Mouse (Mus musculus): ENCODE results near the gene Klrb1f. TPM values are rescaled to one million over a fixed set of nuclear protein-coding genes. Genes with fewer than 3 reads are reported as not detected.
"Not testable (repeated sequence)": the region's sequence is repeated elsewhere in the genome, so short reads cannot be mapped to it uniquely, and the experiment has no call there.

Klrb1f gene
- polyA plus RNA-seq, 1 experiment from 2014 or later, result 0.21 TPM

- Histone ChIP-seq H3K36me3 (ENCODE audit: insufficient read depth, low read length) (no peaks in the 10 kb centered on the region), H3K4me1 (ENCODE audit: insufficient read depth, low read length) (no peaks in the 10 kb centered on the region), H3K4me3 (ENCODE audit: low read length) (no peak overlapping the region), H3K27ac (ENCODE audit: low read length) (no peak overlapping the region), H3K4me2 (replicated peaks; ENCODE audit: low read depth, low read length) (no peak overlapping the region), H3K9me3 (ENCODE audit: low read length) (no peaks in the 10 kb centered on the region), H3K9ac (replicated peaks; ENCODE audit: low read length) (no peak overlapping the region), H3K27me3 (ENCODE audit: insufficient read depth, low read length) (no peaks in the 10 kb centered on the region)
- ATAC-seq (ENCODE audit: low FRiP score, low TSS enrichment), result no peak
Measured at GRCm38 (mm10) chr6:129066530-129066929, 20.8 kb downstream of the Klrb1f start.

- Histone ChIP-seq H3K27me3 (ENCODE audit: insufficient read depth, low read length) (no peaks in the 10 kb centered on the region), H3K4me3 (ENCODE audit: low read length) (no peak overlapping the region), H3K4me2 (replicated peaks; ENCODE audit: low read depth, low read length) (no peak overlapping the region), H3K4me1 (ENCODE audit: insufficient read depth, low read length) (no peaks in the 10 kb centered on the region), H3K27ac (ENCODE audit: low read length) (no peak overlapping the region), H3K9me3 (ENCODE audit: low read length) (no peaks in the 10 kb centered on the region), H3K36me3 (ENCODE audit: insufficient read depth, low read length) (no peaks in the 10 kb centered on the region), H3K9ac (replicated peaks; ENCODE audit: low read length) (no peak overlapping the region)
- 50% methylated on average over 1 of the region's 1 CpGs for WGBS
- ATAC-seq (ENCODE audit: low FRiP score, low TSS enrichment), result 0 out of 2 replicates have a peak, but pooled peaks have one; percentile 51
Measured at GRCm38 (mm10) chr6:129066986-129067385, 21.3 kb downstream of the Klrb1f start.

- H3K4me2 ChIP-seq (replicated peaks; ENCODE audit: low read depth, low read length), result no peak overlapping the region
- H3K27me3 ChIP-seq (ENCODE audit: insufficient read depth, low read length), result no peaks in the 10 kb centered on the region
- H3K36me3 ChIP-seq (ENCODE audit: insufficient read depth, low read length), result no peaks in the 10 kb centered on the region
- WGBS, result 89% methylated on average over 6 of the region's 6 CpGs
- no peaks in the 10 kb centered on the region for H3K9me3 ChIP-seq (ENCODE audit: low read length)
- H3K9ac ChIP-seq (replicated peaks; ENCODE audit: low read length), result no peak overlapping the region
- no peak for ATAC-seq (ENCODE audit: low FRiP score, low TSS enrichment)
- no peak overlapping the region for H3K4me3 ChIP-seq (ENCODE audit: low read length)
- no peaks in the 10 kb centered on the region for H3K4me1 ChIP-seq (ENCODE audit: insufficient read depth, low read length)
- H3K27ac ChIP-seq (ENCODE audit: low read length), result no peak overlapping the region
Measured at GRCm38 (mm10) chr6:129085098-129085497, 39.4 kb downstream of the Klrb1f start.

- not testable (repeated sequence) for ATAC-seq (ENCODE audit: low FRiP score, low TSS enrichment); H3K36me3 ChIP-seq (ENCODE audit: insufficient read depth, low read length); H3K27me3 ChIP-seq (ENCODE audit: insufficient read depth, low read length); H3K9ac ChIP-seq (replicated peaks; ENCODE audit: low read length); H3K27ac ChIP-seq (ENCODE audit: low read length); H3K9me3 ChIP-seq (ENCODE audit: low read length); H3K4me1 ChIP-seq (ENCODE audit: insufficient read depth, low read length); H3K4me2 ChIP-seq (replicated peaks; ENCODE audit: low read depth, low read length); H3K4me3 ChIP-seq (ENCODE audit: low read length)
- 80% methylated on average over 2 of the region's 2 CpGs for WGBS
Measured at GRCm38 (mm10) chr6:129086031-129086430, 40.3 kb downstream of the Klrb1f start.

- no peak overlapping the region for H3K4me3 ChIP-seq (ENCODE audit: low read length)
- no peak overlapping the region for H3K4me2 ChIP-seq (replicated peaks; ENCODE audit: low read depth, low read length)
- no peaks in the 10 kb centered on the region for H3K9me3 ChIP-seq (ENCODE audit: low read length)
- 81% methylated on average over 1 of the region's 1 CpGs for WGBS
- no peak overlapping the region for H3K9ac ChIP-seq (replicated peaks; ENCODE audit: low read length)
- ATAC-seq (ENCODE audit: low FRiP score, low TSS enrichment), result no peak
- H3K27me3 ChIP-seq (ENCODE audit: insufficient read depth, low read length), result no peaks in the 10 kb centered on the region
- H3K36me3 ChIP-seq (ENCODE audit: insufficient read depth, low read length), result no peaks in the 10 kb centered on the region
- H3K27ac ChIP-seq (ENCODE audit: low read length), result no peak overlapping the region
- H3K4me1 ChIP-seq (ENCODE audit: insufficient read depth, low read length), result no peaks in the 10 kb centered on the region
Measured at GRCm38 (mm10) chr6:129088161-129088560, 42.5 kb downstream of the Klrb1f start.

- H3K27ac ChIP-seq (ENCODE audit: low read length); H3K4me2 ChIP-seq (replicated peaks; ENCODE audit: low read depth, low read length); H3K36me3 ChIP-seq (ENCODE audit: insufficient read depth, low read length); H3K27me3 ChIP-seq (ENCODE audit: insufficient read depth, low read length); H3K4me1 ChIP-seq (ENCODE audit: insufficient read depth, low read length); H3K9me3 ChIP-seq (ENCODE audit: low read length); H3K4me3 ChIP-seq (ENCODE audit: low read length); H3K9ac ChIP-seq (replicated peaks; ENCODE audit: low read length); ATAC-seq (ENCODE audit: low FRiP score, low TSS enrichment): not testable (repeated sequence)
- 95% methylated on average over 8 of the region's 8 CpGs for WGBS
Measured at GRCm38 (mm10) chr6:129088596-129088995, 42.9 kb downstream of the Klrb1f start.

GRCm38 (mm10) chr6:129095166-129095565 lies 49.5 kb downstream of the Klrb1f start:
- Histone ChIP-seq H3K27ac (ENCODE audit: low read length) (no peak overlapping the region), H3K4me2 (replicated peaks; ENCODE audit: low read depth, low read length) (no peak overlapping the region), H3K9me3 (ENCODE audit: low read length) (no peaks in the 10 kb centered on the region), H3K4me3 (ENCODE audit: low read length) (no peak overlapping the region), H3K36me3 (ENCODE audit: insufficient read depth, low read length) (no peaks in the 10 kb centered on the region), H3K9ac (replicated peaks; ENCODE audit: low read length) (no peak overlapping the region), H3K27me3 (ENCODE audit: insufficient read depth, low read length) (no peaks in the 10 kb centered on the region), H3K4me1 (ENCODE audit: insufficient read depth, low read length) (no peaks in the 10 kb centered on the region)
- no peak for ATAC-seq (ENCODE audit: low FRiP score, low TSS enrichment)

- no peak overlapping the region for H3K4me2 ChIP-seq (replicated peaks; ENCODE audit: low read depth, low read length)
- no peak for ATAC-seq (ENCODE audit: low FRiP score, low TSS enrichment)
- H3K36me3 ChIP-seq (ENCODE audit: insufficient read depth, low read length), result no peaks in the 10 kb centered on the region
- H3K4me3 ChIP-seq (ENCODE audit: low read length), result no peak overlapping the region
- no peaks in the 10 kb centered on the region for H3K4me1 ChIP-seq (ENCODE audit: insufficient read depth, low read length)
- H3K9ac ChIP-seq (replicated peaks; ENCODE audit: low read length), result no peak overlapping the region
- H3K27ac ChIP-seq (ENCODE audit: low read length), result no peak overlapping the region
- no peaks in the 10 kb centered on the region for H3K9me3 ChIP-seq (ENCODE audit: low read length)
- WGBS, result 33% methylated on average over 1 of the region's 1 CpGs
- no peaks in the 10 kb centered on the region for H3K27me3 ChIP-seq (ENCODE audit: insufficient read depth, low read length)
Measured at GRCm38 (mm10) chr6:129097929-129098328, 52.2 kb downstream of the Klrb1f start.

GRCm38 (mm10) chr6:129100794-129101193 lies 55.1 kb downstream of the Klrb1f start, which contains the start of gene Clec2e:
TSS of gene Clec2e (minus strand) at chr6:129100913.
- not testable (repeated sequence) for H3K4me2 ChIP-seq (replicated peaks; ENCODE audit: low read depth, low read length); H3K27me3 ChIP-seq (ENCODE audit: insufficient read depth, low read length); H3K27ac ChIP-seq (ENCODE audit: low read length); H3K9me3 ChIP-seq (ENCODE audit: low read length); H3K4me1 ChIP-seq (ENCODE audit: insufficient read depth, low read length); ATAC-seq (ENCODE audit: low FRiP score, low TSS enrichment); H3K9ac ChIP-seq (replicated peaks; ENCODE audit: low read length); H3K4me3 ChIP-seq (ENCODE audit: low read length); H3K36me3 ChIP-seq (ENCODE audit: insufficient read depth, low read length)
- WGBS, result 43% methylated on average over 1 of the region's 1 CpGs

GRCm38 (mm10) chr6:129101604-129102003 lies 55.9 kb downstream of the Klrb1f start:
- no peak for ATAC-seq (ENCODE audit: low FRiP score, low TSS enrichment)
- Histone ChIP-seq H3K4me1 (ENCODE audit: insufficient read depth, low read length) (no peaks in the 10 kb centered on the region), H3K36me3 (ENCODE audit: insufficient read depth, low read length) (no peaks in the 10 kb centered on the region), H3K27ac (ENCODE audit: low read length) (no peak overlapping the region), H3K9me3 (ENCODE audit: low read length) (no peaks in the 10 kb centered on the region), H3K4me2 (replicated peaks; ENCODE audit: low read depth, low read length) (no peak overlapping the region), H3K27me3 (ENCODE audit: insufficient read depth, low read length) (no peaks in the 10 kb centered on the region), H3K4me3 (ENCODE audit: low read length) (no peak overlapping the region), H3K9ac (replicated peaks; ENCODE audit: low read length) (no peak overlapping the region)
- WGBS, result 87% methylated on average over 1 of the region's 1 CpGs
